Mouse (Mus musculus): ENCODE measurements around the gene Med27. TPM values are rescaled to one million over a fixed set of nuclear protein-coding genes. Genes with fewer than 3 reads are reported as not detected.

Med27 gene
- 30.1 and 31.1 TPM in 2 replicates for polyA plus RNA-seq (2015; fragmentation: Nextera tagmentation; extraction: Ambion mirVana)

DNA sequence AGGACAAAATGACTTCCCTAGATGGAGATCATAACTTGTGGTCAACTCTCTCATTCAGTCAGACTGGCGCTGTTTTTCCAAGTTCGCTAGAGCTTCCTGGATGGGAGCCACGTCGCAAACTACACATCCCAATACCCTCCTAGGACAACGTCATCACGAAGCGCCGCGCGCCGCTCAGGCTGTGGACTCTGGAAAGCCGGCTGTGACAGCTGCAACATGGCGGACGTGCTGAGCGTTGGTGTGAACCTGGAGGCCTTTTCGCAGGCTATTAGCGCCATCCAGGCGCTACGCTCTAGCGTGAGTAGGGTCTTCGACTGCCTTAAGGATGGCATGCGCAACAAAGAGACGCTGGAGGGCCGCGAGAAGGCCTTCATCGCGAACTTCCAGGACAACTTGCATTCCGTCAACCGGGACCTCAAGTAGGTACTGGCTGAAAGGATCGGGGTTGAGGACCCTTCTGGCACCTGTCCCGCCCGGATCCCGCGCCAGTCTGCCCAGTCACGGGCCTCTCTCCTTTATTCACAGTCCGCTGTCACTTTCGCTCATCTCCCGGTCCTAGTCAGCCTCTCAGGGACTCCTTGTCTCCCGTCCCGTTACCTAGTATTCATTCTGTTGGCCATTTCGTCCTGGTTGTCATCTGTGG is at the start of gene Med27:
Gene Med27 (plus strand): TSS at position 191 of the 643 bp plus-strand sequence.
- peak; percentile 99 for ATAC-seq (replicated peaks; ENCODE audit: extremely low read depth, insufficient read depth, low FRiP score)
- Histone ChIP-seq H3K36me3 (ENCODE audit: control insufficient read depth, insufficient read depth) (0 out of 2 replicates have a peak, but pooled peaks cover 11% of the 10 kb centered on the region), H3K27me3 (ENCODE audit: control insufficient read depth, insufficient read depth, low read length) (no peaks in the 10 kb centered on the region), H3K4me2 (ENCODE audit: low read depth, low read length) (peak within 1 kb of the TSS; percentile 90), H3K27ac (ENCODE audit: low read length) (peak within 1 kb of the TSS; percentile 41), H3K9ac (ENCODE audit: low read length) (peak within 1 kb of the TSS; percentile 87), H3K9me3 (replicated peaks; ENCODE audit: control insufficient read depth, low read length) (no peaks in the 10 kb centered on the region), H3K4me1 (ENCODE audit: control insufficient read depth, insufficient read depth, low read length) (peaks cover 8% of the 10 kb centered on the region), H3K4me3 (ENCODE audit: low read length) (peak within 1 kb of the TSS; percentile 83)
- 1% methylated on average over 41 of the region's 41 CpGs for WGBS

DNA sequence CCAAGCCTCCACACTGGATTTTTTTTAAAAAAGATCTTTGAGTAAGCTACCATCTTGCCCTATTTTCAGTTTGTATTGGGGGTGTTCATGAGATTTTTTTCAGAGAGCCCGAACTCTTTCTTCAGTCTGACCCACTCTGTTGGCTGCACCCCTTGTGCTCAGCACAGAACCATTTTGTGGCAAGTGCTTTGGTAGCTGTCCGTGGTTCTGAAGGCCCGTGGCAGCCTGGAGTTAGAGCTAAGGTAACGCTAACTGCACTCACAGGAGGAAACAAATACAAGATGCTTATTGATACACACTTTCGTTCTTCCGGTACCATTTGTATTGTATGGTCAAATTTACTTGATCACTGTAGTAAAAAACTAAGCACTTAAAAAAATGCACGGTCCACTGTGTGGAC is 36.7 kb upstream of the Med27 start:
- H3K4me3 ChIP-seq (ENCODE audit: low read length) = no peak overlapping the region
- H3K4me1 ChIP-seq (ENCODE audit: control insufficient read depth, insufficient read depth, low read length) = no peaks in the 10 kb centered on the region
- no peak overlapping the region for H3K9ac ChIP-seq (ENCODE audit: low read length)
- H3K36me3 ChIP-seq (ENCODE audit: control insufficient read depth, insufficient read depth) = no peaks in the 10 kb centered on the region
- no peaks in the 10 kb centered on the region for H3K9me3 ChIP-seq (replicated peaks; ENCODE audit: control insufficient read depth, low read length)
- ATAC-seq (replicated peaks; ENCODE audit: extremely low read depth, insufficient read depth, low FRiP score) = no peak
- 39% methylated on average over 7 of the region's 7 CpGs for WGBS
- H3K27me3 ChIP-seq (ENCODE audit: control insufficient read depth, insufficient read depth, low read length) = no peaks in the 10 kb centered on the region
- H3K27ac ChIP-seq (ENCODE audit: low read length) = no peak overlapping the region
- no peak overlapping the region for H3K4me2 ChIP-seq (ENCODE audit: low read depth, low read length)

DNA sequence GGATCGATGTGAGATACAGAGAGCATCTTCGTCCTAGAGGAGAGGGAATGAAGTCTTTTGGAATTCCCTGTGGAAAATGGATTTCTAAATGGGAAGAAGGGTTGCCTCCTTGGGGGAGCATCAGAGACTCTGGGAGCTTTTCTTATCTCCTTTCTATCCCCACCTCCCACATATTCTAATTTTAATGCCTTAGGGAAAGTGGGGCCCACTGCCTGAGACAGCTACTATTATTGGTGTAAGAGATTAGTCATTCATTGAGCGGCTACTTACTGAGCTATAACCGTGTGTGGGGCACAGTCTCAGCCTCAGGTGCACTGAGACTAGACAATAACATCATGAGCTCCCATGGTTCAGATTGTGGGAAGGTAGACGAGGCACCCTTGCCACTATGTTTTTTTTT is 34.6 kb upstream of the Med27 start:
- H3K4me3 ChIP-seq (ENCODE audit: low read length) = no peak overlapping the region
- no peak overlapping the region for H3K27ac ChIP-seq (ENCODE audit: low read length)
- H3K9ac ChIP-seq (ENCODE audit: low read length) = no peak overlapping the region
- H3K4me2 ChIP-seq (ENCODE audit: low read depth, low read length) = no peak overlapping the region
- no peaks in the 10 kb centered on the region for H3K9me3 ChIP-seq (replicated peaks; ENCODE audit: control insufficient read depth, low read length)
- H3K27me3 ChIP-seq (ENCODE audit: control insufficient read depth, insufficient read depth, low read length) = no peaks in the 10 kb centered on the region
- WGBS = 80% methylated on average over 5 of the region's 5 CpGs
- no peaks in the 10 kb centered on the region for H3K4me1 ChIP-seq (ENCODE audit: control insufficient read depth, insufficient read depth, low read length)
- ATAC-seq (replicated peaks; ENCODE audit: extremely low read depth, insufficient read depth, low FRiP score) = no peak
- no peaks in the 10 kb centered on the region for H3K36me3 ChIP-seq (ENCODE audit: control insufficient read depth, insufficient read depth)

DNA sequence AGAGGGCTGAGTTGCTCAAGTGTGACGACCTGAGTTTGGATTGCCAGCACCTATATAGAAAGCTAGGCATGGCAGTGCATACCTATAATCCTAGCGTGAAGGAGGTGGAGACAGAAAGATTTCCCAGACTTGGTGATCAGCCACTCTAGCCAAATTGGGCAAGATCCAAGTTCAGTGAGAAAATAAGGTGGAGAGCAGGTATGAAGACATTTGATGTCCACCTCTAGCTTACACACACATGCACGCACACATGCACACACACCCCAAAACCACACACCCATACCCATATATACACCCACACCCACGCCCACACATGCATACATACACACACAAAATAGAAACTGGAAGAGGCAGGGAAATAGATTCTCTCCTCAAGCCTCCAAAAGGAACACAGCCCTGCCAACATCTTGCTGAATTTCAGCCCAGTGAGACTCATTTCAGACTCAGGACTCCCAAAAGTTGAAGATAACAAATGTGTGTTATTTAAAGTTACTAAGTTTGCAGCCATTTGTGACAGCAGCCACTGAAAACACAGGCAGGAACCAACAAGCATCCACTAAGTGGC is 28.6 kb upstream of the Med27 start:
- Histone ChIP-seq H3K9ac (ENCODE audit: low read length) (no peak overlapping the region), H3K4me3 (ENCODE audit: low read length) (no peak overlapping the region), H3K4me2 (ENCODE audit: low read depth, low read length) (no peak overlapping the region), H3K4me1 (ENCODE audit: control insufficient read depth, insufficient read depth, low read length) (no peaks in the 10 kb centered on the region), H3K27me3 (ENCODE audit: control insufficient read depth, insufficient read depth, low read length) (no peaks in the 10 kb centered on the region), H3K36me3 (ENCODE audit: control insufficient read depth, insufficient read depth) (no peaks in the 10 kb centered on the region), H3K9me3 (replicated peaks; ENCODE audit: control insufficient read depth, low read length) (no peaks in the 10 kb centered on the region), H3K27ac (ENCODE audit: low read length) (no peak overlapping the region)
- ATAC-seq (replicated peaks; ENCODE audit: extremely low read depth, insufficient read depth, low FRiP score) = no peak
- WGBS = 62% methylated on average over 4 of the region's 4 CpGs

DNA sequence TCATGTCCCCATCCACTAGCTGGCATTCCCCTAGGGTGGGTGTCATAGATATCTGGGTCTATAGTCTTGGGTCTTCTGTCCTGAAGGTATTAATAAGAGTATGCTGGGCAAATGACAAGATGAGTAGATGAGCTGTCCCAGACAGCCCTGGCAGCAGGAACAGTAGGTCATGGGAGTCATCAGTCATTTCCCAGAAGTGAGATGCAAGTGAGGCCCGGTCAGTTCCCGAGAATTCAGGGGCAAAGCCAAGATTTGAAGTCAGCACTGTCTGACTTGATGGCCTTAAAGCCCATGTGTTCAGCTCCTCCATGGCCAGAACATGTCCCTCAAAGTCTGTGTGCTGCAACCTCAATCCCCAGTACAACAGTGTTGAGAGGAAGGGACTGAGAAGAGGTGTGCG is 28.0 kb upstream of the Med27 start:
- Histone ChIP-seq H3K9me3 (replicated peaks; ENCODE audit: control insufficient read depth, low read length) (no peaks in the 10 kb centered on the region), H3K36me3 (ENCODE audit: control insufficient read depth, insufficient read depth) (no peaks in the 10 kb centered on the region), H3K4me3 (ENCODE audit: low read length) (no peak overlapping the region), H3K9ac (ENCODE audit: low read length) (no peak overlapping the region), H3K27me3 (ENCODE audit: control insufficient read depth, insufficient read depth, low read length) (no peaks in the 10 kb centered on the region), H3K4me2 (ENCODE audit: low read depth, low read length) (no peak overlapping the region), H3K27ac (ENCODE audit: low read length) (no peak overlapping the region), H3K4me1 (ENCODE audit: control insufficient read depth, insufficient read depth, low read length) (no peaks in the 10 kb centered on the region)
- WGBS = 78% methylated on average over 3 of the region's 3 CpGs
- ATAC-seq (replicated peaks; ENCODE audit: extremely low read depth, insufficient read depth, low FRiP score) = no peak

DNA sequence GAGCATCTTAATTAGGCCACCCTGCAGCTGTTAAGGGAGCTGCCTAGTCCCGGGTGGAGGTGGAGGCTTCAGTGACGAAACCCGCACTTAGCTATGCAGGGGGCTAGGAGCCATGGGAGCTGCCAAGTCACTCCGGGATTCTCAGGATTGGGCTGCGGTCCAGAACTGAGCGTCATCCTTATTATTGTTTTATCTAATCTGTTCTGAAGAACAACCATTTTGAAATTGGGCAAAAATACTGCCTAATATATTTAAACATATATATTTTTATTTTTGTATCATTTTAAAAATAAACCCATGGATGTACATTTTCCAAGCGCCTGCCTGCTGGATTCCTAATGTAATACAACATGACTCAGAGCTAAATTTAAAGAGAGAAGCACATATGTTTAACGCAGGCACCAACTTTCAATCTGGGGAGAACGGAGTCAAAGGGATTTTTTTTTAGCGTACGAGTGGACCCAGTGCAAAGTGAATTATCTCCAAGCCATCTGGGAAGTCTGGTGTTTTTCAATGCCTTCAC is 26.3 kb upstream of the Med27 start:
- ATAC-seq (replicated peaks; ENCODE audit: extremely low read depth, insufficient read depth, low FRiP score) = no peak
- H3K4me2 ChIP-seq (ENCODE audit: low read depth, low read length) = no peak overlapping the region
- 54% methylated on average over 11 of the region's 11 CpGs for WGBS
- H3K27me3 ChIP-seq (ENCODE audit: control insufficient read depth, insufficient read depth, low read length) = no peaks in the 10 kb centered on the region
- H3K9me3 ChIP-seq (replicated peaks; ENCODE audit: control insufficient read depth, low read length) = no peaks in the 10 kb centered on the region
- no peaks in the 10 kb centered on the region for H3K4me1 ChIP-seq (ENCODE audit: control insufficient read depth, insufficient read depth, low read length)
- no peak overlapping the region for H3K4me3 ChIP-seq (ENCODE audit: low read length)
- no peaks in the 10 kb centered on the region for H3K36me3 ChIP-seq (ENCODE audit: control insufficient read depth, insufficient read depth)
- no peak overlapping the region for H3K27ac ChIP-seq (ENCODE audit: low read length)
- H3K9ac ChIP-seq (ENCODE audit: low read length) = no peak overlapping the region

DNA sequence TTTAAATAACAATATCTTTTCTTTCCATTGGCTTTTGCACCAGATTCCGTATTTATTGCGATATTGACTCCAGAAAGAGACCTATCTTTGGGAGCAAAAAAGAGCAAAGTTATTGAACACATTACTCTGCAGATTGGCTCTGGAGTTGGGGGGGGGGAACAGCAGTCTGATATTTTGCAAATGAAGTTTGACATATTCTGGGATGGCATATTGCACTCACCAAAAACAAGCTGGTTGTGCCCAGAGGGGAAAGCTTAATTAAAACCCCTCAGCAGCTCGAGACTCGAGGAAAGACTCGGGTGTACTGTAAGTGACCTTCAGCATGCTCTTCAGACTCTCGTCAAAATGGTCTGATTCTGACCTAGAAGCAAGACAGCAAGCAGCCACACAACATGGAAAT is 25.8 kb upstream of the Med27 start:
- Histone ChIP-seq H3K27me3 (ENCODE audit: control insufficient read depth, insufficient read depth, low read length) (no peaks in the 10 kb centered on the region), H3K9me3 (replicated peaks; ENCODE audit: control insufficient read depth, low read length) (no peaks in the 10 kb centered on the region), H3K9ac (ENCODE audit: low read length) (no peak overlapping the region), H3K4me2 (ENCODE audit: low read depth, low read length) (no peak overlapping the region), H3K27ac (ENCODE audit: low read length) (no peak overlapping the region), H3K4me1 (ENCODE audit: control insufficient read depth, insufficient read depth, low read length) (no peaks in the 10 kb centered on the region), H3K4me3 (ENCODE audit: low read length) (no peak overlapping the region), H3K36me3 (ENCODE audit: control insufficient read depth, insufficient read depth) (no peaks in the 10 kb centered on the region)
- no peak for ATAC-seq (replicated peaks; ENCODE audit: extremely low read depth, insufficient read depth, low FRiP score)
- 70% methylated on average over 6 of the region's 6 CpGs for WGBS

DNA sequence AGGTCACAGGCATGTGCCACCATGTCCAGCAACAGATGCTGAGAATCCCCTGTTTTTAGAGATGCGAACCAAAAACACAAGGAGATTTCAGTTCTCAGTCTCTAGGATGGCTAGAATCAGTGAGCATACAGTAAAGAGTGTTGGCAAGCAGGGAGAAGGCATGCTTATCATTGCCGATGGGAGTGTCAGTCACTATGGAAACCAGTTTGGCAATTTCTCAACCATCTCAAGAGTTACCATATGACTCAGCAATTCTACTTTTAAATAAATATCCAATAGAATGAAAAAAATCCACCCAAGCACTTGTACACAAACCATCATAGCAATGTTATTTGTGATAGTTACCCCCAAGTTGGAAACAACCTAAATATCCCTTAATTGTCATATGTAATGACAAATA is 22.2 kb upstream of the Med27 start:
- Histone ChIP-seq H3K9ac (ENCODE audit: low read length) (no peak overlapping the region), H3K27ac (ENCODE audit: low read length) (no peak overlapping the region), H3K4me3 (ENCODE audit: low read length) (no peak overlapping the region), H3K4me2 (ENCODE audit: low read depth, low read length) (no peak overlapping the region), H3K4me1 (ENCODE audit: control insufficient read depth, insufficient read depth, low read length) (no peaks in the 10 kb centered on the region), H3K9me3 (replicated peaks; ENCODE audit: control insufficient read depth, low read length) (no peaks in the 10 kb centered on the region), H3K27me3 (ENCODE audit: control insufficient read depth, insufficient read depth, low read length) (no peaks in the 10 kb centered on the region), H3K36me3 (ENCODE audit: control insufficient read depth, insufficient read depth) (no peaks in the 10 kb centered on the region)
- no peak for ATAC-seq (replicated peaks; ENCODE audit: extremely low read depth, insufficient read depth, low FRiP score)
- WGBS = 73% methylated on average over 2 of the region's 2 CpGs

DNA sequence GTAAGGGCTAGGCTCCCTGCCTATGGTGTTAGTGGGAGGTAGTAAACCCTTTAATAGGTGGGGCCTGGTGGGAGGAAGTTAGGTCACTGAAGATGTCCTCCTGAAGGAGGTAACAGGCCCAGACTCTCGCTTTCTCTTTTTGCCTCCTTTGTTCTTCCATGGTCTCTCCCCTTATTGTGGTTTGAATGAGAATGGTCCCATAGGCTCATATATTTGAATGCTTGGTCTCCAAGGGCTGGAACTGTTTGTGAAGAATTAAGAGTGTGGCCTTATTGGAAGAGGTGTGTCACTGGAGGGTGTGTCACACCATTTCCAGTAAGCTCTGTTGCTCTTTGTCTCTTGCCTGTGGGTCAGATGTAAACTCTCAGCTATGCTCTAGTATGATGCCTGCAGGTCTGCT is 16.1 kb upstream of the Med27 start:
- Histone ChIP-seq H3K27ac (ENCODE audit: low read length) (no peak overlapping the region), H3K4me3 (ENCODE audit: low read length) (no peak overlapping the region), H3K9ac (ENCODE audit: low read length) (no peak overlapping the region), H3K36me3 (ENCODE audit: control insufficient read depth, insufficient read depth) (no peaks in the 10 kb centered on the region), H3K27me3 (ENCODE audit: control insufficient read depth, insufficient read depth, low read length) (no peaks in the 10 kb centered on the region), H3K9me3 (replicated peaks; ENCODE audit: control insufficient read depth, low read length) (no peaks in the 10 kb centered on the region), H3K4me2 (ENCODE audit: low read depth, low read length) (no peak overlapping the region), H3K4me1 (ENCODE audit: control insufficient read depth, insufficient read depth, low read length) (no peaks in the 10 kb centered on the region)
- no peak for ATAC-seq (replicated peaks; ENCODE audit: extremely low read depth, insufficient read depth, low FRiP score)
- 73% methylated on average over 1 of the region's 1 CpGs for WGBS
